Mouse (Mus musculus) kidney, adult 2 months (tissue): ENCODE measurements around the gene Akap6.

Experiments used
- CTCF ChIP-seq: fragments of 200-500 bp; conservative IDR thresholded peaks from 2 replicates; pipeline ENCODE4 v1.5.1; 2011; ENCODE audit warnings: low read depth, mild to moderate bottlenecking, control low read depth, low read length, moderate library complexity, mixed read lengths; ENCODE audit not compliant: insufficient read depth, insufficient read length
- POLR2A ChIP-seq: fragments of 200-500 bp; IDR thresholded peaks from one replicate; pipeline ENCODE4 v1.6.1; 2011; ENCODE audit warnings: low read depth, low read length, control low read depth

DNA sequence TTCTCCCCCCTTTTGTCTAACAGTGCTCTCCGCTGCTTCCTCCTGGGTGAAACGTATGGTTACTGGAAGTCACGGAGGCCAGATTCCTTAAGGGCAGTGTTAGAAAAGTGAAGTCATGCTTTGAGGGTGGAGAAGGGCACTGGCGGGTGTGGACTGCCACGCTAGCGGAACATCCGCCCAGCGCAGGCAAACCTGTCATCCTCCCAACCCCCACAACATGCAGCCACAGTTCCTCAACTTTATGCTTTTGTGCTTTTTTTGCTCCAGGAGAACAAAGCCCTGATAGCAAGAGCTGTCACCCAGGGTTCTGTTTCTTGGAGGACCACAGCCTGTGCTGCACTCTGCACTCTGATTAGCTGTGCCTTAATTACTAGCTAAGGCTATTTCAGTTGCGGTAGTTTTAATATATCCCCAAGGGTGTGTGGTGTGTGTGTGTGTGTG is 2.0 kb downstream of the Akap6 start:
- TF ChIP-seq CTCF (no peak), POLR2A (no peak)
